Mouse (Mus musculus) G1E (cell line): ENCODE measurements around the gene Serp2. TPM values are rescaled to one million over a fixed set of nuclear protein-coding genes. Genes with fewer than 3 reads are reported as not detected.

Experiments
- ATAC-seq: 2 replicates; pipeline ENCODE4 v1.8.0; 2016; ENCODE audit warnings: mild to moderate bottlenecking; ENCODE audit not compliant: insufficient number of reproducible peaks, poor library complexity, low FRiP score, severe bottlenecking; ENCODE audit errors: extremely low read depth
- DNase-seq: peaks from one replicate; pipeline ENCODE4 v3.0.0; 2012; ENCODE audit warnings: low spot score
- H3K27me3 ChIP-seq: 2 replicates; pipeline ENCODE4 v1.6.1; 2012; ENCODE audit warnings: mild to moderate bottlenecking, low read length, inconsistent platforms; ENCODE audit not compliant: insufficient read depth
- H3K36me3 ChIP-seq: replicated peaks from 2 replicates; pipeline ENCODE3; 2012; ENCODE audit warnings: mild to moderate bottlenecking, inconsistent platforms
- H3K4me1 ChIP-seq: 2 replicates; pipeline ENCODE4 v1.6.1; 2012; ENCODE audit warnings: low read depth, low read length, inconsistent platforms, mixed read lengths; ENCODE audit not compliant: insufficient read depth
- H3K4me3 ChIP-seq: 2 replicates; pipeline ENCODE4 v1.5.1; 2012; ENCODE audit warnings: low read depth, mild to moderate bottlenecking, inconsistent platforms, low read length, moderate library complexity, mixed read lengths
- H3K9me3 ChIP-seq: replicated peaks from 2 replicates; pipeline ENCODE4 v1.6.1; 2012; ENCODE audit warnings: inconsistent platforms
- CTCF ChIP-seq: IDR thresholded peaks from 2 replicates; pipeline ENCODE4 v1.5.1; 2012; ENCODE audit warnings: low read depth, low read length, inconsistent platforms, mixed read lengths
- GATA1 ChIP-seq: IDR thresholded peaks from 2 replicates; pipeline ENCODE4 v1.6.1; 2012; ENCODE audit warnings: borderline replicate concordance, low read length, inconsistent platforms, mixed read lengths
- GATA2 ChIP-seq: IDR thresholded peaks from 2 replicates; pipeline ENCODE4 v1.6.1; 2012; ENCODE audit warnings: low read depth, low read length, inconsistent platforms, borderline replicate concordance
- POLR2AphosphoS5 ChIP-seq: IDR thresholded peaks from 2 replicates; pipeline ENCODE4 v1.6.1; 2012; ENCODE audit warnings: low read depth, low read length, inconsistent platforms; ENCODE audit not compliant: insufficient replicate concordance
- TAL1 ChIP-seq: conservative IDR thresholded peaks from 2 replicates; pipeline ENCODE4 v1.6.1; 2012; ENCODE audit warnings: low read depth, low read length, inconsistent platforms, mixed read lengths
- polyA plus RNA-seq: library from polyadenylated mRNA; stranded (reverse); fragments of >175 nt; gene quantifications from 2 replicates; pipeline ENCODE4 v1.2.3, GENCODE M21; 2012
- total RNA-seq, 2 experiments: library from RNA; stranded (forward) in 1 of 2; stranded (reverse) in 1 of 2; fragments of 200-1000 nt in 1 of 2; fragments of >200 nt in 1 of 2; fragmentation: Nextera tagmentation in 1 of 2; gene quantifications; 2 replicates each; pipeline ENCODE4 v1.2.3; 2014 to 2017

Gene Serp2
- total and polyA plus RNA-seq, 3 experiments: not detected

DNA sequence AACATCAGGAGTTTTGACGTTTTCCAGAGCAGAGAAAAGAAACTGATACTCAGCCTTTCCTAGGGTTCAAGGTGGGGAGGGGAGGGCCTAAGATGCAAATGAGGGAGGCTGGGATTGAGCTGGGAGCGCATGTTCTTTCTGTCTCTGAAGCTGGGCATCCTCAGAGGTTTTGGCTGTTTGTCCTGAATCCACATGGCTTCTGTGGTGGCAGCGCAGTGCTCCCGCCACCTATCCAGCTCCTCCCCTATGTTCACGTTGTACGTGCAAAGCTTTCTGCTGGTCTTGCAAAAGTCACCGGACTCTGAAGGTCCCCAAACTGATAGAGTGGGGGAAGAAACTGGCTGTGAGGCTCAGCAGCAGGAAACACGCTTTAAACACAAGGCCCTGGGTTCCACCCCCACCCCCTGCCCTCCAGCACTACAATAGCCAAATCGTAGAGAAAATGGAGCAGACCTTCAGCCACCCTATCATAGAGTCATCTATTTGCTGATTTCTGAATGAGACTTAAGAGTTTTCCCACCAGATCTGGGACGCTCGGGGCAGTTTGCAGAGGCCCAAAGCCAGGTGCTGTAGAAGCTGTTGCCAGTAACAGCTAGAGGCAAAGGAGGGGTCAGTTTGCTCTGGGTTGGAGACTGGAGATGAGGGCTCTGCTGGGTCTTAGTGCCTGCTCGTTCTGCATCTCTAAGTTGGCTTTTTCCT lies 42.0 kb upstream of the Serp2 start:
- H3K27me3 ChIP-seq: peaks cover 2% of the 10 kb centered on the region; the same call in 1 of the 2 replicates
- H3K4me3 ChIP-seq: no peak overlapping the region
- DNase-seq (no peak), ATAC-seq (no peak)
- no peak for TF ChIP-seq POLR2AphosphoS5
- TF ChIP-seq TAL1: no peak
- TF ChIP-seq GATA2: no peak
- TF ChIP-seq CTCF: no peak
- TF ChIP-seq GATA1: no peak
- no peaks in the 10 kb centered on the region for H3K4me1 ChIP-seq
- H3K9me3 ChIP-seq: peaks cover 16% of the 10 kb centered on the region; the same call in 1 of the 2 replicates
- H3K36me3 ChIP-seq: no peaks in the 10 kb centered on the region

DNA sequence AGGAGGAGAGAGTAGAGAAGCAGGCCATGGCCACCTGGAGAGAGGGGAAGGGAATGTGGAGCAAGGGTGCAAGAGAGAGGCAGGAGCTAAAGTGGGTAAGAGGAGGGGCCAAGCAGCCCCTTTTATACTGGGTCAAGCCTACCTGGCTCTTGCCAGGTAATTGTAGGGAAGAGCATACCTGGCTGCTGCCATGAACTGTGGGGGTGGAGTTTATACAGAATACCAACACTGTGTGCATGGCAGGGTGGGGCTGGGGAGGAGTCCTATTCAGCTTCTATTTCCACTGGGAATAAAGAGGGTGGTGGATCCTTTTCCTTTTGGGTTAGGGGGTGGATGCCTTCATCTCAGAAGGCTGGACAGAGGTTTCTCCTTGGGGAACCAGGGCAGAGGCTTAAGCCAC lies 41.1 kb upstream of the Serp2 start:
- H3K27me3 ChIP-seq: peaks cover 2% of the 10 kb centered on the region; the same call in 1 of the 2 replicates
- H3K4me1 ChIP-seq: no peaks in the 10 kb centered on the region
- peaks cover 20% of the 10 kb centered on the region for H3K9me3 ChIP-seq
- no peak for DNase-seq
- TF ChIP-seq GATA2 (no peak), CTCF (no peak), GATA1 (no peak), TAL1 (no peak), POLR2AphosphoS5 (no peak)
- H3K4me3 ChIP-seq: no peak overlapping the region
- ATAC-seq: no peak
- no peaks in the 10 kb centered on the region for H3K36me3 ChIP-seq

DNA sequence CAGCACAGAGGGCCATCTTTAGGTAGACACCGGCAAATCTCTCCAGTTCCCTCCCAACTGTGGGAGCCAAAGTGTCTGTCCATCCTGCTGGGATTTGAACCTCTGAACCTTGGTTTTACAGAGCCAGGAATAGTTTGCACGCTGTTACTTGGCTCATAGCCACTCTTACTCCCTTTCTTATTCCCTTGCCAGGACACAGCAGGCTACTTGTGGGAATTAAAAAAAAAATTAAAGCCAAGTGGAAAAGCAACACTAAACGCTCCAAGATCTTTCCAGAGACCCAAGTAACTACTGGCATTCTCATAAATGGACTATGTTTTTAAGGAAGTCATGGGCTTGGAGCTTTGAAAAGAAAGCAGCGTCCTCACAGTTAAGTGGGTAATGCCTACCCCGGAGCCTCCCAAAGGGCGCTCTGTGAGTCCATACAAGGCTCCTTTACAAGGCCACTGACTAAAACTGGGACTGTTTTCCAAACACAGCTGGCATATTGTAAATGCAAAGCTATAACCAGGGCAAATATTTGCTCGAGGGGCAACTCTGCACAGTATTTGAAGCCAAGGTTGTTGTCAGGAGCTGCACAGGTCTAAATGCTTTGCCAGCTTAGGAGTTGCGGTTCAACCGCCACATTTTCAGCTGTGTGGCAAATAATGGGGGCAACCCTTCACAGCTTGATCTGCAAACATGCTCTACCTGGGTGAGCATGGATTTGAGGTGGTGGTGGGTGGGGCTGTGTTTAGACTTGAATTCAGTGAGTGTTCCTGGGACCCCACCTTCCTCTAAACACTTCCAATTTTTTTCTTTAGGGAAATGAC lies 38.6 kb upstream of the Serp2 start:
- TF ChIP-seq GATA1: no peak
- no peak for TF ChIP-seq TAL1
- TF ChIP-seq GATA2: no peak
- TF ChIP-seq CTCF: no peak
- no peak for TF ChIP-seq POLR2AphosphoS5
- no peak for ATAC-seq
- H3K36me3 ChIP-seq: no peaks in the 10 kb centered on the region
- no peak overlapping the region for H3K4me3 ChIP-seq
- no peaks in the 10 kb centered on the region for H3K4me1 ChIP-seq
- H3K9me3 ChIP-seq: peaks cover 20% of the 10 kb centered on the region
- peaks cover 2% of the 10 kb centered on the region; the same call in 1 of the 2 replicates for H3K27me3 ChIP-seq
- no peak for DNase-seq

DNA sequence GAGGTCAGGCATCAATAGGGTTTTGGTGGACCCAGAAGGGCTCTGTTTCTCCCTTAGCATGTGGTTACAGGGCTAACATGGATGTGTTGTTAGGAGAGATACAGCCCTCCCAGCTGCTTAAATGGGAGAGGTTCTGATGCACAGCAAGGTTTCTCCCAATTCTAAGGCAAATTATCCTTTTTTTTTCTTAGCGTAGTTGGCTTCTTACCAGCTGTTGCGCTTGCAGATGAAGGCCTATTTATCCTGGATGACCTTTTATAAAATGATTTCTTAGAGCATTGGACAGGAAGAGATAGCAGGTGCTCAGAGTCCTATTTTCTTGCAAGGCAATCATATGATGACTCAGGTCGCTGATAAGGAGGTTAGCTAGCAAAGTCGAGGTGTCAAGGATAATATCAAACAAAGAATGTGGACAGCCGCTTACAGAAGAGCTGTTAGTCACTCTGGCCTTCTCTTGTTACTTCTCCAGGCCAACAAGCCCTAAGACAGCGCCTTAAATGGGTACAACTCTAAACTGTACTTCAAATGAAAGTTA lies 37.7 kb upstream of the Serp2 start:
- H3K36me3 ChIP-seq: no peaks in the 10 kb centered on the region
- no peak for TF ChIP-seq POLR2AphosphoS5
- TF ChIP-seq TAL1: no peak
- no peak for TF ChIP-seq GATA2
- TF ChIP-seq GATA1: no peak
- no peak for TF ChIP-seq CTCF
- no peaks in the 10 kb centered on the region for H3K4me1 ChIP-seq
- H3K9me3 ChIP-seq: peaks cover 22% of the 10 kb centered on the region
- H3K4me3 ChIP-seq: no peak overlapping the region
- peaks cover 2% of the 10 kb centered on the region; the same call in 1 of the 2 replicates for H3K27me3 ChIP-seq
- DNase-seq (no peak), ATAC-seq (no peak)

DNA sequence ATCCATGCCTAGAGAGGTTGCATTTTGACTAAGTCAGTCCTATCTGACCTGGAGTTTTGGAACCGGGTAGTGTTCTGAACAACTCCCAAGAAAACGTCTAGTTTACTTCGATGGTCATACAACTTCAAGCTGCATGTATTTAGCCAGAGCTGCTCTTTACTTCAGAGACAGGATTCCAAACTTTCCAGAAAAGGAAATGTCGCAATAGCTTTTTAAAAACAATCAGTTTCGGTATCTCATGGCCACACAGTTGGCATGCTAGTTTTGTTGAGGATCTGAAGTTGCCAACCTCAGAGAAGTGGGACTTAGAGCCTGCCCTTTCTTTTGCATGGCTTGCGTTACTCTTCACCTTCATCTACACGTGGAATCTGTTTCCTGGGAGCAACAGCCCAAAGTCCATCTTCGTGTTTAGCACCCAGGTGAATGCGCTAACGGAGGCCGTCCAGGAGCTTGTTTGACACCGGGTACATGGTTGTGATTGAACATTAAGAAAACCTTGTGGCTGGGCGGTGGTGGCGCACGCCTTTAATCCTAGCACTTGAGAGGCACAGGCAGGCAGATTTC lies 37.0 kb upstream of the Serp2 start:
- Histone ChIP-seq H3K36me3 (no peaks in the 10 kb centered on the region), H3K27me3 (no peaks in the 10 kb centered on the region), H3K4me3 (no peak overlapping the region), H3K4me1 (no peaks in the 10 kb centered on the region), H3K9me3 (peaks cover 28% of the 10 kb centered on the region)
- DNase-seq (no peak), ATAC-seq (no peak)
- no peak for TF ChIP-seq GATA2
- no peak for TF ChIP-seq CTCF
- no peak for TF ChIP-seq TAL1
- no peak for TF ChIP-seq GATA1
- TF ChIP-seq POLR2AphosphoS5: no peak

DNA sequence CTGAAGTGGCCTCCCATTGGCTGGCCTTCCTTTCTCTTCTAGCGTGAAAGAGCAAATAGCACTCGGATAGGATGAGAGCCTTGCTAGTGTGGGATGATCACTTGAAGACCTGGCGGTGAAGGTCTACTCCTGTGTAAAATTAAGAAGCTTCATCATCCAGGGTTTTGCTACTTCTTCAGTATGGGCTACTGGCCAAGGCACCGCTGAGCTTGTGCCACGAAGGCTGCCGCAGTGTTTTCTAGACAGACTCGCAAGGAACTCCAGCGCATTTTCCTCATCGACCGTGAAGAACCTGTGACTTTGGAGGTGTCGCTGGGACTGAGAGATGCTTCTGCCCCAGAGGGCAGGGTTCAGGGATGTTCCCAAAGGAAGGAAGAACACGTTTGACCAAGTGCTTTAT lies 36.0 kb upstream of the Serp2 start:
- ATAC-seq (no peak), DNase-seq (no peak)
- Histone ChIP-seq H3K4me3 (no peak overlapping the region), H3K27me3 (no peaks in the 10 kb centered on the region), H3K4me1 (no peaks in the 10 kb centered on the region), H3K9me3 (peaks cover 26% of the 10 kb centered on the region), H3K36me3 (no peaks in the 10 kb centered on the region)
- TF ChIP-seq GATA2 (no peak), TAL1 (no peak), POLR2AphosphoS5 (no peak), GATA1 (no peak), CTCF (no peak)
